Mouse (Mus musculus) inflammation-experienced regulatory T-cells (primary cell): Measurements from ENCODE around the gene Trappc12. TPM values are rescaled to one million over a fixed set of nuclear protein-coding genes. Genes with fewer than 3 reads are reported as not detected.

Experiments used
- polyA plus RNA-seq, 2 experiments: library from polyadenylated mRNA; unstranded; fragments of 100-300 nt; shearing (Covaris generic); gene quantifications; one replicate each; pipeline ENCODE4 v1.2.1; 2017

Trappc12 gene
- 10 to 100 TPM; 67.4 to 68.6 TPM for polyA plus RNA-seq

GRCm38 (mm10) chr12:28750021-28750633 is at the start of gene Trappc12:
TSS of gene Trappc12 (minus strand) at chr12:28750472.

GRCm38 (mm10) chr12:28751508-28752263 is 1.4 kb upstream of the Trappc12 start, which contains the start of gene Eipr1:
TSS of gene Eipr1 (plus strand) at chr12:28751803.

GRCm38 (mm10) chr12:28675121-28675924 is 74.9 kb downstream of the Trappc12 start, which contains the start of gene Adi1:
TSS of gene Adi1 (plus strand) at chr12:28675231.

GRCm38 (mm10) chr12:28649141-28650110 is 100.8 kb downstream of the Trappc12 start, which contains the start of gene Rnaseh1:
TSS of gene Rnaseh1 (plus strand) at chr12:28649602.

Other genes with a start within 250 kb of the Trappc12 start
- under 1 TPM in 1 of 2 experiments, not detected in 1; 0.11 TPM for gene Dcdc2c, start 198.1 kb downstream of the Trappc12 start, polyA plus RNA-seq
- under 1 TPM in 1 of 2 experiments, not detected in 1; 0.54 TPM for gene Allc, start 167.9 kb downstream of the Trappc12 start, polyA plus RNA-seq
- gene Colec11, start 127.1 kb downstream of the Trappc12 start, polyA plus RNA-seq = not detected
- gene Rps7, start 114.5 kb downstream of the Trappc12 start, polyA plus RNA-seq = 100 to 1,000 TPM; 715 to 896 TPM
- 10 to 100 TPM; 37.1 to 37.2 TPM for gene Rnaseh1, start 100.9 kb downstream of the Trappc12 start, polyA plus RNA-seq
- gene Adi1, start 75.2 kb downstream of the Trappc12 start, polyA plus RNA-seq = 10 to 100 TPM; 68.4 to 78.1 TPM
- gene Eipr1, start 1.3 kb upstream of the Trappc12 start, polyA plus RNA-seq = 10 to 100 TPM; 41.1 to 49.3 TPM